Mouse (Mus musculus) urinary bladder, adult 18-20 months (tissue): ENCODE measurements around the gene Metrnl.

ENCODE experiments used
- DNase-seq, 2 experiments: peaks; one replicate each; pipeline ENCODE4 v3.0.0; 2022; ENCODE audit warnings: low spot score in 2 of 2, mixed read lengths in 2 of 2

Metrnl gene

GRCm38 (mm10) chr11:121685491-121686001, 15.8 kb upstream of the Metrnl start:
- DNase-seq: no peak

- no peak for DNase-seq
These were observed 15.3 kb upstream of the Metrnl start for GRCm38 (mm10) chr11:121686091-121686490.

GRCm38 (mm10) chr11:121686674-121687073, 14.7 kb upstream of the Metrnl start:
- no peak for DNase-seq

GRCm38 (mm10) chr11:121688024-121688423, 13.3 kb upstream of the Metrnl start:
- no peak for DNase-seq

- no peak for DNase-seq
These were observed 5.9 kb upstream of the Metrnl start for GRCm38 (mm10) chr11:121695304-121696064.

GRCm38 (mm10) chr11:121697271-121697670, 4.1 kb upstream of the Metrnl start:
- no peak for DNase-seq

- no peak for DNase-seq
These were observed 2.9 kb upstream of the Metrnl start for GRCm38 (mm10) chr11:121698381-121698955.

- peak; percentile 89 to 93 for DNase-seq
These were observed 959 bp downstream of the Metrnl start for GRCm38 (mm10) chr11:121702111-121702894.

- DNase-seq: peak; percentile 33 to 60
These were observed 1.7 kb downstream of the Metrnl start for GRCm38 (mm10) chr11:121702895-121703618.

- DNase-seq: no peak
These were observed 2.4 kb downstream of the Metrnl start for GRCm38 (mm10) chr11:121703619-121704215.

- no peak for DNase-seq
These were observed 5.2 kb downstream of the Metrnl start for GRCm38 (mm10) chr11:121706521-121707005.

- no peak for DNase-seq
These were observed 7.9 kb downstream of the Metrnl start for GRCm38 (mm10) chr11:121709278-121709677.

- no peak for DNase-seq
These were observed 8.9 kb downstream of the Metrnl start for GRCm38 (mm10) chr11:121710245-121710644.

GRCm38 (mm10) chr11:121712987-121713386, 11.6 kb downstream of the Metrnl start:
- peak; percentile 36 to 58 for DNase-seq

GRCm38 (mm10) chr11:121713569-121713968, 12.2 kb downstream of the Metrnl start:
- no peak for DNase-seq

- no peak for DNase-seq
These were observed 13.6 kb downstream of the Metrnl start for GRCm38 (mm10) chr11:121714745-121715485.

GRCm38 (mm10) chr11:121717724-121718123, 16.4 kb downstream of the Metrnl start:
- peak; percentile 60 to 77 for DNase-seq

GRCm38 (mm10) chr11:121720752-121721151, 19.4 kb downstream of the Metrnl start:
- no peak for DNase-seq

- DNase-seq: no peak
These were observed 21.1 kb downstream of the Metrnl start for GRCm38 (mm10) chr11:121722434-121722833.

GRCm38 (mm10) chr11:121726625-121727024, 25.3 kb downstream of the Metrnl start:
- no peak for DNase-seq
